Mouse (Mus musculus): ENCODE measurements around the gene Ankrd50. TPM values are rescaled to one million over a fixed set of nuclear protein-coding genes. Genes with fewer than 3 reads are reported as not detected.

The Ankrd50 gene
- 26.8 and 36.3 TPM in 2 replicates for polyA plus RNA-seq (2012; rRNA removed; ENCODE audit: low replicate concordance)

DNA sequence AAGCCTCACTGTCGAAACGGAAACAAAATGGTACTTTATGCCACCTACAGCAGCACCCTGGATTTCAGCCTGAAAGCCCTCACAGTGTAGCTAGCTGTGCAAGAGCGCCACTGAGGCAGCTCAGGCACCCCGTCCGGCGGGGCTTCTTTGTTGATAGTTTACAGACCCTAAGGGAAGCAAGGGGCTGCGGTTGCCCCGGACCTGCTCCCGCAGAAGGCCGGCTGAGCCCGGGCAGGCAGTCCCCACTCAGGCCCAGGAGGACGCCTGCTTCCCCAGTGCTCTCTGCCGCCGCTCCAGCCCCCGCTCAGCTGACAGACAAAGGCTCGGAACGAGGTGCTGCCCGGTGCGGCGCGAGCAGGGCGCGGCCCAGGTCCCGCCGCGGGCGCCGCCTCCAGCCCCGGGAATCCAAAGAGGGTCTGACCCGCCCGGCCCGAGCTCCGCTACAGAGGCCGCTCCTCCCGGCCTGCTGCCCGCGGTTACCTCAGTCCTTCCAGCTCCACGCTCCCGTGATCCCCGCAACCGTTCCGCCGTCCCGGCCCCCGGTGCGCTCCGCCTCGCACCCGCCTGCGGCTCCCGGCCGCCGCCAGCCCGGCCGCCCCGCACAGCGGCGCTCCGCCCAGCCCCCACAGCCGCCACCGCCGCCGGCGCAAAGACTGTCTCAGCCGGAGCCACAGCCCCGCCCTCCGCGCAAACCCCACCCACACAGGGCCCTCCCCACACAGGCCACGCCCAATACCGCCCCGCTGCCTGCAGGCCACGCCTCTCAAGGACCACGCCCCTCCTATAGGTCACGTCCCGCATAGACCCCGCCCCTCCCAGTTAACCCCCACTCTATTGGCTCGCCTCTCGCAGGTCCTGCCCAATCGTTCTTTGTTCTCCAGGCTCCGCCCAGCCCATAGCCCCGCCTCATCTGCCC lies at the start of gene Ankrd50:
TSS of gene Ankrd50 (minus strand) at position 654 of the 916 bp plus-strand sequence.

Measured in subcutaneous adipose tissue, adult 2 months (tissue).